Mouse (Mus musculus) CD4-positive, CD25-positive, alpha-beta regulatory T cell, adult 2 months (primary cell): ENCODE results near the gene Ccdc157.

Source experiments
- DNase-seq: peaks from one replicate; pipeline ENCODE4 v3.0.0-alpha.2; 2012; ENCODE audit warnings: low read depth, low spot score

Ccdc157 gene

GRCm38 (mm10) chr11:4101851-4102250 is 58.2 kb downstream of the Ccdc157 start:
- no peak for DNase-seq

GRCm38 (mm10) chr11:4099447-4099846 is 60.6 kb downstream of the Ccdc157 start:
- DNase-seq, result no peak

- no peak for DNase-seq
These were observed 61.3 kb downstream of the Ccdc157 start for GRCm38 (mm10) chr11:4098816-4099215.

- DNase-seq, result peak; percentile 39
These were observed 62.0 kb downstream of the Ccdc157 start for GRCm38 (mm10) chr11:4098120-4098519.

- DNase-seq, result no peak
These were observed 62.9 kb downstream of the Ccdc157 start for GRCm38 (mm10) chr11:4097091-4097621.

- peak; percentile 97 for DNase-seq
These were observed 63.8 kb downstream of the Ccdc157 start for GRCm38 (mm10) chr11:4096054-4096984.

GRCm38 (mm10) chr11:4095171-4096053 is 64.7 kb downstream of the Ccdc157 start, which contains the start of gene Mtfp1:
Gene Mtfp1 (minus strand): TSS chr11:4095445.
- peak; percentile 78 for DNase-seq

- DNase-seq, result peak; percentile 89
These were observed 65.5 kb downstream of the Ccdc157 start for GRCm38 (mm10) chr11:4094378-4095170.

- DNase-seq, result no peak
These were observed 66.4 kb downstream of the Ccdc157 start for GRCm38 (mm10) chr11:4093459-4094377.
